Mouse (Mus musculus) ES-Bruce4 (cell line): ENCODE results near the gene Atp8a2.

Source experiments
- CTCF ChIP-seq: IDR thresholded peaks from one replicate; pipeline ENCODE4 v1.8.1; 2011; ENCODE audit warnings: low read depth, low read length
- EP300 ChIP-seq: IDR thresholded peaks from 2 replicates; pipeline ENCODE4 v1.6.1; 2011; ENCODE audit warnings: low read depth, low read length; ENCODE audit not compliant: insufficient read depth
- POLR2A ChIP-seq: IDR thresholded peaks from one replicate; pipeline ENCODE4 v1.8.1; 2011; ENCODE audit warnings: low read length; ENCODE audit not compliant: insufficient read depth

- TF ChIP-seq POLR2A (no peak), CTCF (no peak), EP300 (no peak)
Measured at GRCm38 (mm10) chr14:59627142-59627680, 569.8 kb downstream of the Atp8a2 start.
